28 mouse cellular contexts compared by ENCODE assay signal in the genomic region with DNA sequence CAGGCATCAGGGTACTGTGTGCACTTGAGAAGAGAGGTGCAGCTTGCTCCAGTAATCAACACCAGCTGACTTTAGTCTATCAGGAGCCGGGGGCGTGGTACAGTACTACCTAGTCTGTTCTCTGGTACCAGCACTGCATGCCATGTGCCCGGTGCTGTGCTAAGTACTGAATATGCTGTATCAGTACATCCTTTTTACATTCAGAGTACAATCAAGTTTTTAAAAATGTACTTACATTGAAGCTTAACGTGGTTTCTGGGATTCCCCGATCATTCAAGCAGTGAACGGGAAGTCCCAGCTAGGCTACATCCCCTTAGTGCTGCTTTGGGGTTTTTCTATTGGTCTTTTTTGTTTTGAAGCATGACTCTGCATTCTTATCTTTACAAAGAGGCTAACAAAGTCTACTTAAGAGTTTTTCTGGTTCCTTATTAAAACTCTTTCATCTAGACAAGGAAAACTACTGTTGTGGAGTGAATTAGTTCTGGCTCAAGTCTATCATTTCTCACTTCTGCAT. TPM values are rescaled to one million over a fixed set of nuclear protein-coding genes. Genes with fewer than 3 reads are reported as not detected.
A peak's percentile ranks its signal among the peaks of the same experiment; 100 is the strongest.
DNase-seq lines count a peak whose midpoint lies in the region; ATAC-seq and TF ChIP-seq lines count a peak whose summit lies in the region.
"Had no signal": no experiment of that assay in that cellular context is flagged by ENCODE, and none has a peak within 500 bp of the region (broad histone marks: within the 10 kb centered on the region; RNA-seq: fewer than 3 reads in every experiment).

No protein-coding gene starts in this region.

- no peak overlapping the region for H3K4me2 ChIP-seq in stomach, embryonic 16.5 days (ENCODE audit: low read depth, low read length)
- H3K4me2 ChIP-seq: embryonic facial prominence, embryonic 15.5 days; heart, embryonic 13.5 days; limb, embryonic 15.5 days; midbrain, embryonic 15.5 days; neural tube, embryonic 15.5 days had no signal

- WGBS in stomach, embryonic 16.5 days: 70% methylated on average over 6 of the region's 6 CpGs

- ATAC-seq in hematopoietic stem cell, adult 5-6 weeks (replicated peaks in 1 of 2; ENCODE audit: insufficient read depth in 1 of 2, low FRiP score in 2 of 2, low TSS enrichment in 1 of 2, low read depth in 1 of 2, poor library complexity in 2 of 2, severe bottlenecking in 2 of 2): peak; percentile 61 to 72; a peak in 3 of 4 replicates
- no peak for ATAC-seq in stomach, embryonic 16.5 days (ENCODE audit: insufficient read depth, low FRiP score)
- ATAC-seq: hindbrain, embryonic 16.5 days; lung, postnatal 0 days; midbrain, embryonic 15.5 days had no signal

- no peaks in the 10 kb centered on the region for H3K79me2 ChIP-seq in MEL (ENCODE audit: control insufficient read depth, insufficient read depth, low read length, poor library complexity)

- peak in 1 of 2 experiments; percentile 41; a peak in 3 of 4 replicates for TF ChIP-seq EP300 in MEL (IDR thresholded peaks at IDR 0.05; ENCODE audit: low read depth in 1 of 2, low read length in 2 of 2)

- no peaks in the 10 kb centered on the region for H3K27me3 ChIP-seq in MEL (ENCODE audit: control insufficient read depth in 1 of 2, insufficient read depth in 2 of 2, low read length in 2 of 2)
- H3K27me3 ChIP-seq in stomach, embryonic 16.5 days (ENCODE audit: control insufficient read depth, insufficient read depth, low read length): no peaks in the 10 kb centered on the region
- H3K27me3 ChIP-seq: CH12.LX; embryonic facial prominence, embryonic 15.5 days; heart, embryonic 13.5 days; limb, embryonic 15.5 days; midbrain, embryonic 15.5 days; neural tube, embryonic 15.5 days had no signal

- TF ChIP-seq RAD21 in MEL (IDR thresholded peaks at IDR 0.05; ENCODE audit: low read depth, low read length): no peak

- peak; percentile 38 for DNase-seq in CD4-positive, CD25-positive, alpha-beta regulatory T cell, adult 2 months (ENCODE audit: low read depth, low spot score)
- peak; percentile 87 for DNase-seq in MEL (ENCODE audit: low read depth, low spot score)
- no peak for DNase-seq in frontal cortex, adult 2 months (ENCODE audit: extremely low spot score in 1 of 2, low spot score in 1 of 2)
- no peak for DNase-seq in Muller cell, postnatal 12 days (ENCODE audit: inconsistent ontology term)
- no peak for DNase-seq in ovary, postnatal 14 days (ENCODE audit: low spot score)
- DNase-seq: adrenal gland, postnatal 25 days; cerebellum, adult 11-12 months; cerebellum, postnatal 25 days; gastrocnemius, postnatal 25 days; heart, postnatal 4 days; kidney, adult 18-20 months; layer of hippocampus, postnatal 36 days; thymus, postnatal 14 days had no signal

- peak overlapping the region; percentile 41 to 52 for H3K4me3 ChIP-seq in MEL (ENCODE audit: control insufficient read depth in 1 of 2, insufficient read depth in 1 of 2, low read depth in 2 of 2, low read length in 2 of 2)
- H3K4me3 ChIP-seq in stomach, embryonic 16.5 days (replicated peaks; ENCODE audit: low read length): no peak overlapping the region
- H3K4me3 ChIP-seq: embryonic facial prominence, embryonic 15.5 days; heart, embryonic 13.5 days; limb, embryonic 15.5 days; midbrain, embryonic 15.5 days; myocyte; neural tube, embryonic 15.5 days had no signal

- peaks cover 19 to 25% of the 10 kb centered on the region in 2 experiments for H3K4me1 ChIP-seq in MEL (ENCODE audit: control insufficient read depth in 1 of 2, insufficient read depth in 2 of 2, low read length in 2 of 2)
- H3K4me1 ChIP-seq in stomach, embryonic 16.5 days (ENCODE audit: control insufficient read depth, insufficient read depth, low read length): no peaks in the 10 kb centered on the region
- H3K4me1 ChIP-seq: embryonic facial prominence, embryonic 15.5 days; heart, embryonic 13.5 days; limb, embryonic 15.5 days; midbrain, embryonic 15.5 days; neural tube, embryonic 15.5 days had no signal

- peak overlapping the region; percentile 64 for H3K9ac ChIP-seq in MEL (ENCODE audit: control insufficient read depth, low read depth, low read length, poor library complexity, severe bottlenecking)
- no peak overlapping the region for H3K9ac ChIP-seq in stomach, embryonic 16.5 days (ENCODE audit: low read length)
- H3K9ac ChIP-seq: embryonic facial prominence, embryonic 15.5 days; heart, embryonic 13.5 days; limb, embryonic 15.5 days; midbrain, embryonic 15.5 days; neural tube, embryonic 15.5 days had no signal

- H3K9me3 ChIP-seq in MEL (replicated peaks; ENCODE audit: insufficient read depth, low read length): no peaks in the 10 kb centered on the region
- no peaks in the 10 kb centered on the region for H3K9me3 ChIP-seq in stomach, embryonic 16.5 days (replicated peaks; ENCODE audit: control insufficient read depth, low read length)
- H3K9me3 ChIP-seq: embryonic facial prominence, embryonic 15.5 days; heart, embryonic 13.5 days; limb, embryonic 15.5 days; midbrain, embryonic 15.5 days; neural tube, embryonic 15.5 days had no signal

- H3K36me3 ChIP-seq in MEL (ENCODE audit: control insufficient read depth in 1 of 2, insufficient read depth in 2 of 2, low read length in 2 of 2): peaks cover 2 to 28% of the 10 kb centered on the region in 2 experiments; a peak in 3 of 4 replicates
- H3K36me3 ChIP-seq in stomach, embryonic 16.5 days (ENCODE audit: control insufficient read depth, insufficient read depth, low read length): no peaks in the 10 kb centered on the region
- H3K36me3 ChIP-seq: embryonic facial prominence, embryonic 15.5 days; heart, embryonic 13.5 days; limb, embryonic 15.5 days; midbrain, embryonic 15.5 days; neural tube, embryonic 15.5 days had no signal

- no peak for TF ChIP-seq CTCF in MEL (IDR thresholded peaks at IDR 0.05 in 2 of 3, conservative IDR thresholded peaks at IDR 0.05 in 1 of 3; ENCODE audit: control insufficient read depth in 1 of 3, insufficient read depth in 1 of 3, low read depth in 2 of 3, low read length in 3 of 3, poor library complexity in 1 of 3, severe bottlenecking in 1 of 3)

- H3K27ac ChIP-seq in MEL (ENCODE audit: control insufficient read depth, low read depth, low read length): peak overlapping the region; percentile 96
- H3K27ac ChIP-seq in stomach, embryonic 16.5 days (ENCODE audit: low read length): peak overlapping the region; percentile 34; the same call in 1 of the 2 replicates
- H3K27ac ChIP-seq: embryonic facial prominence, embryonic 15.5 days; heart, embryonic 13.5 days; kidney, postnatal 0 days; limb, embryonic 15.5 days; midbrain, embryonic 15.5 days; neural tube, embryonic 15.5 days had no signal

- TF ChIP-seq POLR2A in MEL (IDR thresholded peaks at IDR 0.05; ENCODE audit: control insufficient read depth in 1 of 2, insufficient read depth in 1 of 2, low read depth in 1 of 2, low read length in 2 of 2, poor library complexity in 1 of 2): peak in 1 of 2 experiments; percentile 20; a peak in 1 of 4 replicates

TF ChIP-seq in MEL, 35 proteins besides CTCF, POLR2A, EP300 and RAD21:
- TF ChIP-seq USF1 (IDR thresholded peaks at IDR 0.05; ENCODE audit: low read depth, low read length): 0 out of 2 replicates have a peak, but pooled peaks have one; percentile 10
- 0 out of 2 replicates have a peak, but pooled peaks have one; percentile 0 for TF ChIP-seq SMC3 (IDR thresholded peaks at IDR 0.05; ENCODE audit: low read depth, low read length)
- peak; percentile 63; the same call in 1 of the 2 replicates for TF ChIP-seq GATA1 (IDR thresholded peaks at IDR 0.05; ENCODE audit: low read depth, low read length)
- TF ChIP-seq CHD2 (IDR thresholded peaks at IDR 0.05; ENCODE audit: low read length): no peak; the same call in 1 of the 2 replicates
- 0 out of 2 replicates have a peak, but pooled peaks have one; percentile 10 for TF ChIP-seq NELFE (IDR thresholded peaks at IDR 0.05; ENCODE audit: low read depth, low read length)
- TF ChIP-seq TAL1 (IDR thresholded peaks at IDR 0.05; ENCODE audit: low read length): no peak
- 0 out of 2 replicates have a peak, but pooled peaks have one; percentile 54 for TF ChIP-seq POLR2AphosphoS2 (IDR thresholded peaks at IDR 0.05; ENCODE audit: low read length)
- TF ChIP-seq TBP (IDR thresholded peaks at IDR 0.05; ENCODE audit: low read depth, low read length): peak; percentile 29; the same call in 1 of the 2 replicates
- 0 out of 2 replicates have a peak, but pooled peaks have one; percentile 2 for TF ChIP-seq TCF12 (IDR thresholded peaks at IDR 0.05; ENCODE audit: low read depth, low read length)
- TF ChIP-seq SIN3A (IDR thresholded peaks at IDR 0.05; ENCODE audit: low read length): peak; percentile 55; the same call in 1 of the 2 replicates
- peak; percentile 69 for TF ChIP-seq MXI1 (IDR thresholded peaks at IDR 0.05; ENCODE audit: low read depth, low read length)
- TF ChIP-seq ZMIZ1 (IDR thresholded peaks at IDR 0.05; ENCODE audit: low read depth, low read length): no peak
- no peak; the same call in 1 of the 2 replicates for TF ChIP-seq MYC (IDR thresholded peaks at IDR 0.05; ENCODE audit: low read depth, low read length)
- TF ChIP-seq MAZ (IDR thresholded peaks at IDR 0.05; ENCODE audit: low read depth, low read length): 0 out of 2 replicates have a peak, but pooled peaks have one; percentile 4
- no peak for TF ChIP-seq E2F4 (IDR thresholded peaks at IDR 0.05; ENCODE audit: borderline replicate concordance, low read depth, low read length)
- peak; percentile 63; the same call in 1 of the 2 replicates for TF ChIP-seq MAX (IDR thresholded peaks at IDR 0.05; ENCODE audit: low read length)
- TF ChIP-seq ZNF384 (IDR thresholded peaks at IDR 0.05; ENCODE audit: low read depth, low read length): no peak

RNA-seq across cellular contexts. Expression of gene Cdkn2b, which starts 40.2 kb away (rescaled TPM):
- total RNA-seq in MEL (2012; rRNA removed): 2.5 and 3.2 TPM in 2 replicates
- polyA plus RNA-seq in MEL (2012; ENCODE audit: insufficient read depth in 1 of 2, insufficient read length in 2 of 2, low read depth in 1 of 2, low replicate concordance in 2 of 2, missing spikeins in 1 of 2): 1 to 10 TPM in 1 of 2 experiments, not detected in 1; 1.9 TPM
- not detected in 2 replicates for total RNA-seq in hematopoietic stem cell, adult 5-6 weeks (2017)
- 11.6 TPM in 2 replicates for polyA plus RNA-seq in stomach, embryonic 16.5 days (2015; fragmentation: Nextera tagmentation; extraction: Ambion mirVana)
- polyA plus RNA-seq in frontal cortex, adult 2 months (2012; rRNA removed): 1.5 and 2.4 TPM in 2 replicates
- total RNA-seq: CH12.LX; megakaryocyte-erythroid progenitor cell, adult 5-6 weeks had no signal
- polyA plus RNA-seq: myocyte had no signal

RNA-seq across cellular contexts. Expression of gene Cdkn2a, which starts 56.5 kb away (rescaled TPM):
- total RNA-seq in MEL (2012; rRNA removed): 163 and 196 TPM in 2 replicates
- 100 to 1,000 TPM in 1 of 2 experiments, not detected in 1; 355 TPM for polyA plus RNA-seq in MEL (2012; ENCODE audit: insufficient read depth in 1 of 2, insufficient read length in 2 of 2, low read depth in 1 of 2, low replicate concordance in 2 of 2, missing spikeins in 1 of 2)
- total RNA-seq in hematopoietic stem cell, adult 5-6 weeks (2017): not detected in 2 replicates
- not detected in 2 replicates for polyA plus RNA-seq in stomach, embryonic 16.5 days (2015; fragmentation: Nextera tagmentation; extraction: Ambion mirVana)
- 0.19 and 0.20 TPM in 2 replicates for polyA plus RNA-seq in frontal cortex, adult 2 months (2012; rRNA removed)
- total RNA-seq: CH12.LX; gastrocnemius, postnatal 25 days; layer of hippocampus, postnatal 36 days; megakaryocyte-erythroid progenitor cell, adult 5-6 weeks had no signal
- polyA plus RNA-seq: embryonic facial prominence, embryonic 15.5 days; forebrain, embryonic 11.5 days; heart, embryonic 13.5 days; hindbrain, embryonic 16.5 days; kidney, postnatal 0 days; limb, embryonic 15.5 days; liver, embryonic 16.5 days; lung, postnatal 0 days; midbrain, embryonic 15.5 days; myocyte; neural tube, embryonic 15.5 days had no signal

Comparison
In these comparisons a context has a peak if more than half of its experiments do, and no peak if none do; other contexts are left out.
1. DNase-seq: peak in CD4-positive, CD25-positive, alpha-beta regulatory T cell, adult 2 months (single experiment) and MEL (single experiment); none in frontal cortex, adult 2 months (0 of 2), Muller cell, postnatal 12 days (single experiment) and ovary, postnatal 14 days (single experiment).